Mouse (Mus musculus) mesoderm, embryonic 11.5 days (tissue): ENCODE measurements around the gene Zfp94.

Source experiments
- DNase-seq: peaks from one replicate; pipeline ENCODE4 v3.0.0-alpha.2; 2012; ENCODE audit warnings: low read depth, low spot score

The Zfp94 gene

DNA sequence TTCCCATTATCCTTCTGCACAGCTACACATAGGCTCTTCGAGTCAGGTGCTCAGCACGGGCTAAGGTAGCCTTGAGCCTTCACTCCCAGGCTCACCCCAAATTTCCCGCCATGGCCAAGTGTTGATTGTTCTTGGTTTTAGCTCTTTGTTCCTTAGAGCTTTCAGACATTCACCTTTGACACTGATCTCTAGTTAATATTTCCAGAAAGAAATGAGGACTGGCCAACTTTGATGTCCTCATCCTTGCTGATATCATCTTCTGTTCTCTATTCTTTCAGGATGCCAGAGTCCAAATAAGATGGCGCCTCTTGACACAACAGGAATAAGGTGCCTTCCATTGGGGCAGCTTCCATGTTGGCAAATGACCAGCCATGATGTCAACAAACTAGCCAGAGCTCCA lies 42.0 kb downstream of the Zfp94 start:
- no peak for DNase-seq

GRCm38 (mm10) chr7:24271191-24271590 lies 45.3 kb downstream of the Zfp94 start:
- DNase-seq: no peak

- peak; percentile 89 for DNase-seq
Observed at GRCm38 (mm10) chr7:24270288-24270672, 46.2 kb downstream of the Zfp94 start, which contains the start of gene Zfp93. Zfp93 (plus strand) TSS chr7:24270420.

DNA sequence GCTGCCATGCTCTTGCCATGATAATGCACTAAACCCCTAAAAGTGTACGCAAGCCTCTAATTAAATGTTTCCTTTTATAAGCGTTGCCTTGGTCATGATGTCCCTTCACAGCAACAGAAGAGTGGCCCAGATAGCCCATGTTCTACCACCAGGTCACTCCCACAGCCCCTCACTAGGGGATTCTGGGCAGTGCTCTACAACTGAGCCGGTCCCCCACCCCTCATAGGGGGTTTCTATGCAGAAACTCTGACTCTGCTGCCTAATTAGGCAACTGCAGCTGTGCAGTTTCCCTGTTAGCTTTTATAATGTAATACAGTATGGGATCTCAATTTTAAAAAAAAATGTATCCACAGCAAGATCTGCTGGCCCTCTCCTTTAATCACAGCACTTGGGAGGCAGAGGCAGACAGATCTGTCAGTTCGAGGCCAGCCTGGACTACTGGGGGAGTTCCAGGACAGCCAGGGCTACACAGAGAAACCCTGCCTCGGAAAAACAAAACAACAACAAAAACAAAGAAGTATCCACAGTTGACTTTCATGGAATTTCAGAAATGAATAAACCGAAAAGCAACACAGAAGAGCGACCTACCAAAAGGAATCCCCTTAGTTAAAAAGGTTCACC lies 46.7 kb downstream of the Zfp94 start:
- DNase-seq: no peak

DNA sequence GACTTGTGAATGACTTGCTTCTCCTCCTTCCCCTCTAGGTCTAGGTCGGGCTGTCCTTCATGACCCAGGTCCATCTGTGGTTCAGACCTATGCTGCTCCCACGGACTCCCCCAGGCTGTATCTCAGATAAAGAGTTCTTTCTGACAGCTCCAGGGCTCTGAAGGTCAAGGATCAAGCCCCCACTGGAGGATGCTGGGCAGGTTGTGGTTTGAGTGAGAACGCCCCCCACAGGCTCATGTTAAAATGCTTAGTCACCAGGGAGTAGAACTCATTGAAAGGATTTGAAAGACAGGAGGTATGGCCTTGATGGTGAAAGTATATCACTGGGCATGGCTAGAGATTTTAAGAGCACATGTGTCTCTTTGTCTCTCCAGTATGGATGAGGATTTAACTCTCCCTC lies 47.2 kb downstream of the Zfp94 start:
- no peak for DNase-seq

GRCm38 (mm10) chr7:24268176-24269155 lies 48.0 kb downstream of the Zfp94 start:
- no peak for DNase-seq

DNA sequence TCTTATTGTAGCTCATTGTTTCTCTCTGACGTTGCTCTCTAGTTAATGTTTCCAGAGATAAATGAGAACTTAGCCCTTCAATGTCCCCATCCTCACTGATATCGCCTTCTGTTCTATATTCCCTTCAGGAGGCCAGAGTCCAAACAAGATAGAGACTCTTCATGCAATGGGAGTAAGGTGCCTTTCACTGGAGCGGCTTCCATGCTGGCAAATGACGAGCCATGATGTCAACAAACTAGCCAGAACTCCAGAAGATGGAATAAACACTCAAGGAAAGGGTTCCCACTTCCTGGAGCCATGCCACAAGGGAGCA lies 56.5 kb downstream of the Zfp94 start:
- no peak for DNase-seq

DNA sequence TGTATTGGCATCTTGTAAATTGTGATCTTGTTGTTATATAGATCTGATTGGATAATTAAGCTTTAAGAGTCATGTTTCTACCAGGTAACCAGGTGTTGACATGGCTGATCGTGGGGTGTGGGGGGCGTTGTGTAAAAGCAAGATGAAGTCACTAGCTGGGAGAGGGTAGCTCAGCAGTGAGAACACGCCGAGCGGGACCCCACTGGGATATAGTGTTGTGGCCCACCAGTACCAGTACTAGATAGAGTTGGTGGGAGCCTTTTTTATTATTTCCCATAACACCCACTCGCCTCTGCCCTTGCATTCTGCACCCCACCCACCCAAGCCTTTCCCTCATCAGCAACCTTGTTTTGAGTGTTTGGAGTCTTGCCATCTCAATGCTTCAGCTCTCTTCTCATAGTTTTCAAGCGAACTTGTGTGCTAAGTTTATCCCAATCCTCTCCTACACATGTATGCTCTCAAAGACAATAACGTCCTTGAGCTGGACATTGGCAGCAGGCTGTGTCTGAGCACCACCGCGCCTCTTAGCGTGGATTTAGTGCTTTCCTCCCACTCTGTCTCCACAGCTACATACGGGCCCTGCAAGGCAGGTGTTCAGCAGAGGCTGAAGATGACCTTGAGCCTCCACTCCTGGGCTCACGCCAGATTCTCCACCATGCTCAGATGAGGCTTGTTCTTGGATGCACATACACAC lies 57.0 kb downstream of the Zfp94 start:
- no peak for DNase-seq

- DNase-seq: peak; percentile 77
Observed at GRCm38 (mm10) chr7:24254633-24255474, 61.6 kb downstream of the Zfp94 start, which contains the start of gene Zfp108. Zfp108 (plus strand) TSS chr7:24254794.

DNA sequence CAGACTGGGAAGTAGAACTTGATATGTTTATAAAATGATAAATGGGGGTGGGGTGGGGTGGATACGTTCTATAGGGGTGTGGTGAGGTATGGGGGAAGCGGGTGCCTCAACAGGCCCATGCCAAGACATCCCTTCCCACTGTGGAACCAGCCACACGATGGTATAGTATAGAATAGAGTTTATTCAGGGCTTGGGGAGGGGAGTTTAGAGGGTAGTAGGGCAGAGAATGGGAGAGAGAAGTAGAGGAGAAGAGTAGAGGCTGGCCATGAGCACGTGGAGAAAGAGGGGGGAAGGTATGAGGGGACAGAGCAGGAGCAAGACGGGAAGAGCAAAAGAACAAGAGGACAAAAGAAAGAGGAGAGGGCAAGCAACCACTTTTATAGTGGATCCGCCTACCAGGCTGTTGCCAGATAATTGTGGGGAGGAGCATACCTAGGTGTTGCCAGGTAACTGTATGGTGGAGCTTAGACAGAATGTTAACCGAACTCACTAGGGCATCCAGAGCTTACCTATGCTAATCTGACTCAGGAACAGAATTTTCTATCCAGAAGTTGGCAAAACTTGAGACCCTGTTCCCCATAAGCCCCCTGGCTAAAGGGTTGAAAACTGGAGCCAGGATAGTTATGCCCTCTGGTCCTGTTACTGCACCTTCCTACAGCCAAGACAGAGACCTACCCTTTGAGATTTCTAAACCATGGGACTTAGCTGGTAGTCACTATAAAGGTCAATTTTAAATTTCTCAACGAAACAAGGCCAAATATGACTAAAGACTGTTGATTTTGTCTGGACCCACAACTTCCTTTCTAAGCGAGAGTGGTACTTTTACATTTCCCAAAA lies 62.5 kb downstream of the Zfp94 start:
- no peak for DNase-seq
